Mouse (Mus musculus): Measurements from ENCODE around the gene Tradd. TPM values are rescaled to one million over a fixed set of nuclear protein-coding genes. Genes with fewer than 3 reads are reported as not detected.

The Tradd gene
- polyA plus RNA-seq, 1 experiment from 2014 or later = 22.9 TPM

DNA sequence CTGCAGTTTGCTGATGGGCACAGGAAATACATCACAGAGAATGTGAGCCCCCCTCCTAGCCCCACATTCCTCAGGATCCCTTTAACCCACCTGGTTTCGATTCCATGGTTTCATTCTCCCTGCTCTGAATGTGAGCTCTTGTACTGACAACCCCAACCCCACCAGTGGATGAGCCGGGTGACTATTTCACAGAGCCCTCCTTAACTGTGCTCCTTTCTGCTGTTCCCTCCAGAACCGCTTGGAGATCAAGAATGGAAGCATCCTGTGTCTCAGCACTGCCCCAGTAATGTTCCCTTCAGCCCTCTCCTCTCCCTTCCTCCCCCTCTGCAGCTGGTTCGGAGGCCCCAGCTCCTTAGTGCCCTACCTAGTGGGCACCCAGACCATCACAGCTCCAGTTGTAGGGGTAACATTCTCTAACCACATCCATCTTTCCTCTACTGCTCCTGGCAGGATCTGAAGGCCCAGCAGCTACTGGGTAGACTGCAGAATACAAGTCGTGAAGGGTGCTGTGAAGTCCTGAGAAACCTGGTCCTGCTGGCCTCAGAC, 41.8 kb upstream of the Tradd start:
- no peak for ATAC-seq

DNA sequence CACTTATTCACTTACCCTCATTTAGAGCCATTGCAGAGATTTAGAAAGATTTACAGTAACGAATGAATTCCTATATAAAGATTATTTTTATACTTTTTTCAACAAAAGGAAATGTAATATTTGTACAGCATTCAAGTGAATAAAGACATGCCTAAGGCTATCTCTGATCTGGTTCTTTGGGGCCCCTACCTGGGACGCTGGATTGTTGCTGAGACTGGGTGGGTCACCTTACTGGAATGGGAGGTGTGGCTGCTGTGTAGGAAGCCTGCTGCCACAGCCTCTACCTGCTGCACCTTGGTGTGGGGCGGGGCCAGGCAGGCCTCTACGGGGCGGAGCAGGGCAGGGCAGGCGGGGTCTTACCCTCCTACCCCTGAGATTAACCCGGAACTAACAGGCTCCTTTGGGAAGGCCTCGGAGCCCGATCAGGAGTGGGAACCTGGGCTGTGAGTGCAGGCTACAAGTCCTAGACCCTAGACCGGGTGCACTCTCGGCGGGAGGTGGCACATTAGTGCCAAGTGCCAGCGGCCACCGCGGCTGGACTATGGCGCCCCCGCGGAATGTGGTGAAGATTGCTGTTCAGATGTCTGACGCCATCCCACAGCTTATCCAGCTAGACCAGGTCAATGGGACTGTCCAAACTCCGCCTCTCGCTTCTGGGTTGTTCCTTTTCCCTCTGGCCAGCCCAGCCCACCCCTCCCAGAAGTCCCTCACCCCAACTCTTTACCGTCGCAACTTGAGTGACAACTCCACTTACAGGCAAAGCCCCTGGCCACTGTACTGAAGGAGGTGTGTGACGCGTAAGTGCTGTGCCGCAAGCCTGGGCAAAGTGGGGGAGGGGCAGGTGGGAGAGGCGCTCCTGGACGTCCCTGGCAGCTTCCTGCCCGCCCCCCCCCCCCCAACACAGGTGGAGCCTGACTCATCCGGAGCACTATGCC, 41.1 kb upstream of the Tradd start, which contains the start of gene Elmo3:
Gene Elmo3 (plus strand): TSS at position 391 of the 935 bp plus-strand sequence.
- in situ Hi-C loops (cut with MboI; ENCODE audit: low pct_unique_long_range_greater_than_20kb) = no loop called here
- DNase-seq (ENCODE audit: low read depth, low spot score) (no peak), ATAC-seq (peak; percentile 52)
- ChIA-PET POLR2A (interaction anchor here (0.8 to 1.8 kb wide), 3 partner anchors 15 to 23 kb away, joined by 3 to 6 read pairs (median 4); partner anchors contain the start of gene 4931428F04Rik), CTCF (interaction anchor here (0.8 kb wide), 1 partner anchor 16 kb away, joined by 3 read pairs; no protein-coding TSS in a partner anchor)
- no peaks in the 10 kb centered on the region for H3K27me3 ChIP-seq
- no peak for TF ChIP-seq CTCF (IDR thresholded peaks at IDR 0.05)

More for the DNA sequence above, 41.8 kb upstream of the Tradd start:
- ChIA-PET POLR2A (interaction anchor here (0.6 to 1.0 kb wide), 3 partner anchors 16 to 22 kb away, joined by 3 to 4 read pairs (median 4); no protein-coding TSS in a partner anchor), CTCF (interaction anchor here (0.7 to 1.0 kb wide), 3 partner anchors 15 to 18 kb away, joined by 3 read pairs; no protein-coding TSS in a partner anchor)
- in situ Hi-C loops (cut with MboI; ENCODE audit: low pct_unique_long_range_greater_than_20kb) = no loop called here
- DNase-seq (ENCODE audit: low read depth, low spot score) = no peak
- H3K27me3 ChIP-seq = no peaks in the 10 kb centered on the region
- TF ChIP-seq CTCF (IDR thresholded peaks at IDR 0.05) = no peak

DNA sequence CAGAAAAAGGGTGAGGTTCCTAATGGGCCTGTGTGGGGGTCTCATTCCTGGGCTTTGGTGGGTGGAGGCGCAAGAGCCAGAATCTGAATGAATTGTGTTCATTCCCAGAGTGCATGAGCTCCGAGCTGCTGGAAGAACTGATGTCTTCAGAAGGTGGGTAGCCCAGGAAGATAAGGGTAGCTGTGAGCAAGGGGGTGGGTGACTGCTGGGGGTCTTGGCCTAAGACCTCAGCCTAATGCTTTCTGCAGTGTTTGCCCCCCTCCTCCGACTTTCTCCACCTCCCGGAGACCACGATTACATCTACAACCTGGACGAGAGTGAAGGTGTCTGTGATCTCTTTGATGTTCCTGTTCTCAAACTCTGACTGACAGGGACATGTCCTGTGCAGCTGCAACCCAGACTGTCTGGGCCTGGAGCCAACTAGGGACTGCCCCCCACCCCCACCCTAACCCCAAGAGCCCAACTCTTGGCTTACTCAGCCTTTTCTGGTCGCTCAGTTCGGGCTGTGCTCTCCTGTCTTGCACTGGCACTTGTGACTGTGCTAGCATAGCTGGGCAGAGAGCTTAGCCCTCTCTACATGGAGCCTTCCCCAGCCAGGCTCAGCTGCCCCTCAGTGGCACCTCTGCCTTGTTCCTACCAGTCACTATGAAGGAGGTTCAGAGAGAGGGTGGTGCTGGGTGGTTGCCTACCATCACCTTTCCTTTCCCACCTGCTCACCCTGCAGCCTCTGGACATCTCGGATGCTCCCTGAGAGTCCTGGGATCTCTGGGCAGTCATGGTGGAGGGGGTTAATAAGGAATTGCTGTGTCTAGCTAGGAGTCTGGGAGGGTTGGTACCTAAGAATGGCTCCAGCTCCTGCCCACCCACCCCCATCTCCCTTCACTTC, 40.2 kb upstream of the Tradd start:
- TF ChIP-seq CTCF (IDR thresholded peaks at IDR 0.05) = no peak
- DNase-seq (ENCODE audit: low read depth, low spot score) (no peak), ATAC-seq (no peak)
- CTCF ChIA-PET = interaction anchor here (1.1 to 1.6 kb wide), 2 partner anchors 12 to 14 kb away, joined by 3 to 5 read pairs; no protein-coding TSS in a partner anchor
- no peaks in the 10 kb centered on the region for H3K27me3 ChIP-seq
- POLR2A ChIA-PET = interaction anchor here (0.9 to 1.8 kb wide), 3 partner anchors 14 to 22 kb away, joined by 5 to 6 read pairs (median 5); partner anchors contain the start of gene 4931428F04Rik
- in situ Hi-C loops (cut with MboI; ENCODE audit: low pct_unique_long_range_greater_than_20kb) = no loop called here

DNA sequence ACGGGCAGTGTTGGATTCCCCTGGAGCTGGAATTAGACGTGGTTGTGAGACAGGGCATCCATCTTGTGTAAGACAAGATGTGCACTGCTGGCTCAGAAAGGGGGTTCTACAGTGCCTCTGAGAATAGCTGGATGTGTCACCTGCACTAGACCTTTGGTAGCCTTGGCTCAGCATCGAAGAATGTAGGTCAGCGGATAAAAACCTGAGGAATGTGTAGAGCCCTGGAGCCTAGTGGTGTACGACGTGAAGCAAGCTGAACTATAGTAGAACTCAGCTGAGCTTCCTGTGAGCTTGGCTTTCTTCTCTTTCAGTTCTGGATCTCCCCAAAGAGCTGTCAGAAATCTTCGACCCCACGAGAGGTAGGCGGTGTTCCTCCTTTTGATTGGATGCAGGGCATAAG, 39.5 kb upstream of the Tradd start:
- no peak for TF ChIP-seq CTCF (IDR thresholded peaks at IDR 0.05)
- ChIA-PET POLR2A (interaction anchor here (0.9 to 1.8 kb wide), 3 partner anchors 13 to 23 kb away, joined by 5 to 6 read pairs (median 5); partner anchors contain the start of gene 4931428F04Rik), CTCF (interaction anchor here (1.1 to 1.6 kb wide), 2 partner anchors 13 kb away, joined by 3 to 5 read pairs; no protein-coding TSS in a partner anchor)
- DNase-seq (ENCODE audit: low read depth, low spot score) (no peak), ATAC-seq (peak; percentile 44)
- no peaks in the 10 kb centered on the region for H3K27me3 ChIP-seq
- in situ Hi-C loops (cut with MboI; ENCODE audit: low pct_unique_long_range_greater_than_20kb) = no loop called here

DNA sequence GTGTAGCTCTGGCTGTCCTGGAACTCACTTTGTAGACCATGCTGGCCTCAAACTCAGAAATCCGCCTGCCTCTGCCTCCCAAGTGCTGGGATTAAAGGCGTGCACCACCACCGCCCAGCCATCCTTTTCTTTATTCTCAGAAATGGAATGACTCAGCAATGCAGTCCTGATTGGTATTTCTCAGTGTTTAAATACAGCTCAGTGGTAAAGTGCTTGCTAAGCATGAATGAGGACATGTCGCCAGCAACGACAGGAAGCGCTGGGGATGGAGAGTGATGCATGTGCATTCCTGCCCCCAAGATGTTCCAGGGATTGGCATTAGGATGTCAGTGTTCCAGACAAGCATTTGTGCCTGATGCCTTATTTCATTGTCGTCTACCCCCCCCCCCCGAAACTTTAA, 39.0 kb upstream of the Tradd start:
- TF ChIP-seq CTCF (IDR thresholded peaks at IDR 0.05) = no peak
- ChIA-PET POLR2A (interaction anchor here (1.5 to 1.8 kb wide), 2 partner anchors 13 to 20 kb away, joined by 5 to 6 read pairs; partner anchors contain the start of gene 4931428F04Rik), CTCF (interaction anchor here (1.6 kb wide), 1 partner anchor 13 kb away, joined by 3 read pairs; no protein-coding TSS in a partner anchor)
- DNase-seq (ENCODE audit: low read depth, low spot score) (no peak), ATAC-seq (no peak)
- H3K27me3 ChIP-seq = no peaks in the 10 kb centered on the region
- in situ Hi-C loops (cut with MboI; ENCODE audit: low pct_unique_long_range_greater_than_20kb) = no loop called here

DNA sequence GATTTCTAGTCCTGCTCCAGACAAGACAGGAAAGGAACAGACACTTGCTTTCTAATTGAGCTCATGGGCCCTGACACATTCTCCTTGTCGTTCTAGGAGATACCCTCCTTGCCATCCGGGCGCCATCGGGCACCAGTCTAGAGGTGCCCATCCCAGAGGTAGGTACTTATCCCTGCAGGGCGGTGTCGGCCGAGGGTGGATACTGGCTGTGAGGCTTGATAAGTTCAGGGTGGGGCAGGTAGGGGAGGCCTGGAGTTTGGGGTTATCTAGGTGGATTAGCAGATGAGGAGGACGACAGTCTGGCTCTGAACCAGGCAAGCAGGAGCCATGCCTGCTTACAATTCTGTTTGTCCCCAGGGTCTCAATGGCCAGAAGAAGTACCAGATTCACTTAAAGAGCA, 35.6 kb upstream of the Tradd start:
- no peaks in the 10 kb centered on the region for H3K27me3 ChIP-seq
- ATAC-seq (no peak), DNase-seq (ENCODE audit: low read depth, low spot score) (no peak)
- CTCF ChIA-PET = no interaction called here
- in situ Hi-C loops (cut with MboI; ENCODE audit: low pct_unique_long_range_greater_than_20kb) = loop anchor here (10.0 kb wide), 1 partner anchor 665 kb away; the partner anchor contains the start of gene Rrad
- POLR2A ChIA-PET = no interaction called here
- TF ChIP-seq CTCF (IDR thresholded peaks at IDR 0.05) = no peak

DNA sequence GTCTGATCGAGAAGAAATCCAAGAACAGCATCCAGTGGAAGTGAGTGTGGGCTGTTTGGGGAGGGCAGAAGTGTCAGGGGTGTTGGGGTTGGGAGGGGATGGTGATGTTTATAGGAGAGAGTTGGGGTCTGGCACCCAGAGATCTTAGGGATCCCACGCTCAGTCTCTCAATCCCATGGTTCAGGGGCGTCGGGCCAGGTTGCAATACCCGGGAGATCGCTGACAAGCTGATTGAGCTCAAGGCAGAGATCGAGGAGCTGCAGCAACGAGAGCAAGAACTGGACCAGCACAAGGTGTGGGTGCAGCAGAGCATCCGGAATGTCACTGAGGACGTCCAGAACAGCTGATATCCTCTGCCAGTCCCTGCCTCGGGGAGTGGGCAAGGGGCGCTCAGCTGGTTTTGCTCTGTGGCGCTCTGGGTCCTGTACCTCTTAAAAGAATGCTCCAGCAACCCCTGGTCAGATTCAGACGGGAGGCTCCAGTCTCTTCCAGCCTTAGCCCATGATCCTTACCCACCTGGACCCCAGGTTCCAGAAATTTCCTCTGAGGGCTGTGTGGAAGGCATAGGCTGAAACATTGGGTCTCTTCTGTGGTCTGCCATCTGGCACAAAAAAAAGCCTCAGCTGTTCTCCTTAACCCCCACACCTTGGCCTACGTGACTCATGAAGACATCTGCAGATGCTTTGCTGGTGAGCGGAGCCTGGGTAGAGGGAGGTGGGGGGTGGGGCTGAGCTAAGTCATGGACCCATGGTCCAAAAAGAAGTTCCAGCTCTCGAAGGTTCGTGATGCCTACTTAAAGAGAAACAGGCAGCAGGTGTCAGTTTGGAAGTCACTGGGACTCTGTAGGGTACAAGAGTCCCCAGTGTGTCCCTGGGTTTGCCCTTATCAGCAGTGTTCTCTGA, 34.2 kb upstream of the Tradd start:
- in situ Hi-C loops (cut with MboI; ENCODE audit: low pct_unique_long_range_greater_than_20kb) = loop anchor here (10.0 kb wide), 1 partner anchor 664 kb away; the partner anchor contains the start of gene Rrad
- DNase-seq (ENCODE audit: low read depth, low spot score) (no peak), ATAC-seq (no peak)
- POLR2A ChIA-PET = interaction anchor here (2.0 kb wide), 1 partner anchor 28 kb away, joined by 7 read pairs; no protein-coding TSS in a partner anchor
- CTCF ChIA-PET = no interaction called here
- no peaks in the 10 kb centered on the region for H3K27me3 ChIP-seq
- TF ChIP-seq CTCF (IDR thresholded peaks at IDR 0.05) = no peak

DNA sequence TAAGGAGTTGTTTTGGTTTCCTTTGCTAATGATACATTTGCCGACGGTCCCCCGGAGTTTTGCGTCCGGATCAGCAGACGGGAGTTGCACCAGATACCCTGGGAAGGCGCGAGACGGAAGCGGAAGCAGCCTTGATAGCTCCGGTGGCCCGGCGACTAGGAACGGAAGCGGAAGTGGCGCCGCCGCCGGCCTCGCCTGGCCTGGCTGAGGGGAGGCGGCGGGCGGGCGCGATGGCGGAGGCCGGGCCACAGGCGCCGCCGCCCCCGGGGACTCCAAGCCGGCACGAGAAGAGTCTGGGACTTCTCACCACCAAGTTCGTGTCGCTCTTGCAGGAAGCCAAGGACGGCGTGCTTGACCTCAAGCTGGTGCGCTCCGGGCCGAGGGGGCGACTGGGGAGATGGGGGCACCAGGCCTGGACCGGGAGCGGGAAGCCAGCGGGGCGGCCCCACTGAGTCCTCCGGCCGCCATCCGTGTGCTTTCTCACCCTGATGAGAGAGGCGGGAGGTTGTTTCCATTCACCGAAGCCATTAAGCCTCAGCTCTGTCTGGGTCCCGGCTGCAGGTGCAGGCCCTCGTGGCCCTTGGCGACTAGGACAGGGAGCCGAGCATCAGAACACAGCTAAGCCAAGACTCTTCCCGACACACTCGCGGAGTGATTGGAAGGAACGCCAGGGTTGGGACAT, 33.2 kb upstream of the Tradd start, which contains the start of gene E2f4:
Gene E2f4 (plus strand): TSS at position 153 of the 682 bp plus-strand sequence.
- peak; percentile 84 for ATAC-seq
- TF ChIP-seq CTCF (IDR thresholded peaks at IDR 0.05) = no peak
- ChIA-PET CTCF (no interaction called here), POLR2A (interaction anchor here (1.1 to 2.0 kb wide), 3 partner anchors 11 to 49 kb away, joined by 3 to 7 read pairs (median 4); no protein-coding TSS in a partner anchor)
- no peaks in the 10 kb centered on the region for H3K27me3 ChIP-seq
- in situ Hi-C loops (cut with MboI; ENCODE audit: low pct_unique_long_range_greater_than_20kb) = loop anchor here (10.0 kb wide), 1 partner anchor 663 kb away; the partner anchor contains the start of gene Rrad
- no peak for DNase-seq (ENCODE audit: low read depth, low spot score)

Measured in Patski (cell line).